Mouse (Mus musculus): ENCODE measurements around the gene Trp53bp2. TPM values are rescaled to one million over a fixed set of nuclear protein-coding genes. Genes with fewer than 3 reads are reported as not detected.
A peak's percentile ranks its signal among the peaks of the same experiment; 100 is the strongest.

Trp53bp2 gene
- total RNA-seq (2021) = 10 to 100 TPM; 27.1 to 30.3 TPM

DNA sequence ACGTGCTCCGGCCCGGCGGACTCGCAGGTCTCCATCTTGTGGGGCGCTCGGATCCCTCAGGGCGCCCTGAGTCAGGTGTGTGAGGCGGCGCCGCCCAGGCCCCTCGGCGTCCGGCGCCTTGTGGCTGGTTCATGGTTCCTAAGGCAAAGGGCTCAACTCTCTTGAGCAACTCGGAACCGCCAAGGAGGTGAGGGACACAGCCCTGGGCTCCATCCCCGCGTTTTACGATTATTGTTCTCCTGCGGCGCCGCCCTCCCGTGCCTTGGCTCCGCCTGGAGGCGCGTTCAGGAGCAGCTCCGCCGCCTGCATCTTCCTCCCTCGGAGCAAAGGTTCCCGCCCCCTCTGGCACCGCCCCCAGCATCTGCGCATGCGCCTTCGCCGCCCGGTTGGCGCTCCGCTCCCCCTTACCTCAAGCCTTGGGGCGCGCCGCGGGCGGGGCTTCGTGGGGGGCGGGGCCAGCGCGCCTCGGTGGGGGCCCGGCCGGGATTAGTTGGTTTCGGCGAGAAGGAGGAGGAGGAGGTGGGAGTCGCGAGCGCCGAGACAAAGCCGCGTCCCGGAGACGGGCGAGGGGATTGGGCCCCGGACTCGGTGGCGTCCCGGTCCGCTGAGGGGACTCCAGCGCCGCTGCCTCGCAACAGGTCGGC lies at the start of gene Trp53bp2:
Gene Trp53bp2, plus strand, starts transcription at position 489 of the 644 bp plus-strand sequence.
- DNase-seq = peak; percentile 99 to 100

DNA sequence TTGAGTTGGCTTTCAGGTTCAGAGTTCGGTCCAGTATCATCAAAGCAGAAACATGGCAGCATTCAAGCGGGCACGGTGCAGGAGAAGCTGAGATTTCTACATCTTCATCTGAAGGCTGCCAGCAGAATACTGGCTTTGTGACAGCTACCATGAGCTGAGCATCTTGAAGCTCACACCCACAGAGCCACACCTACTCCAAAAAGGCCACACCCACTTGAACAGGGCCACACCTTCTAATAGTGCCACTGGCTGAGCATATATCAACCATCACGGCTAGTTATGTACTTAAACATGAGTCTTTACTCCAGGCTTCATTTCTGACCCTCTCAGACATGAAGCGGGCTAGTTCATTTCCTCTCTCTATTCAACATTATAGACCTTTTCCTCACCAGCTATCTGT lies 46.3 kb upstream of the Trp53bp2 start:
- DNase-seq = no peak

DNA sequence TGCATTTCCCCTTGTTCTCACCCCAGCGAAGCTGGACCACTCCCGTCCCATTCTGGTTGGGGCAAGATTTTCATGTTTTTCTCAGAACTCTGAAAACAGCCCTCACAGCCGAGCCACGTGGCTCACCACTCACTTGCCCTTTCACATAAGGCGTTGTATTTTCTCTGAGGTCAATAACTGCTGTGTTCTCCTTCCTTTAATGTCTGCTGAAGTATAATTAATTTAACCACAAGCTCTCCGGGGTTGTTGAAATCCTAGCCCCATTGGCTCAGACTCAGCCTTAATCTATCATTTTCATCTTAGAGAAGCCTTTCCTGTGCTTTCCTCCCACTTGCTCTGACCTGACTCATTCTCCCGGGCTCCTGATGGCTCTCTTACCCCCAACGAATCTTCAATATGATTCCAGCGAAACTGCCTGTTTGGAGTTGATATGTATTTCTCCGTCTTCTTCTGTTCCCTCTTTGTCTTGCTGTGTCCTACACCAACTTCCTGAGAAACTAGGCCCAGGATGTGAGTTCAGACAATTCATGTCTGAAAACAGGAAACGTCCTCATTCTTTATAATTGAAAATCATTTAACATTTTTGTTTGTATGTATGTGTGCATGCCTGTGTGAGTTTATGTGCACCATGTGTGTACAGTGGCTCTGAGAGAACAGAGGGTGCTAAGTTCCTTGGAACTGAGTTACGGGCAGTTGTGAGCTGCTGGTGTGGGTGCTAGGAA lies 45.1 kb upstream of the Trp53bp2 start:
- DNase-seq = no peak

DNA sequence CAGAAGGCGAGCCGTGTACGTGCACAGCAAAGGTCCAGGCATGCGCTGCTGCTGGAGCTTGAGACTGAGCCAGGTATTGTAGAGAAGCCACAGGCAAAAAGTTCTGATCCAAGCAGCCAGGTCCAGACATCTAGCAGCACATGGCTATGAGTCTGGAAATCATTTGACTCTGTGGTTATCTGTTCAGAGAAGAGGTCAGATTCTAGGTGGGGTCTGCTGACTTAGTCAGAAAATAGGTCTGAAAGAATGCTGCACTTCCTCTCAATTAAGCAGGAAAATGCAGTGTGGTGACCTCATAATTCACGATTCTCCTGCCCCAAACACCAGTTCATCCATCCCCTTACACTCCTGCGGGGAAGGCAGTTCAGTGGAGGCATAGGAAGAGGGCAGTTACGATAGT lies 40.7 kb upstream of the Trp53bp2 start:
- no peak for DNase-seq

DNA sequence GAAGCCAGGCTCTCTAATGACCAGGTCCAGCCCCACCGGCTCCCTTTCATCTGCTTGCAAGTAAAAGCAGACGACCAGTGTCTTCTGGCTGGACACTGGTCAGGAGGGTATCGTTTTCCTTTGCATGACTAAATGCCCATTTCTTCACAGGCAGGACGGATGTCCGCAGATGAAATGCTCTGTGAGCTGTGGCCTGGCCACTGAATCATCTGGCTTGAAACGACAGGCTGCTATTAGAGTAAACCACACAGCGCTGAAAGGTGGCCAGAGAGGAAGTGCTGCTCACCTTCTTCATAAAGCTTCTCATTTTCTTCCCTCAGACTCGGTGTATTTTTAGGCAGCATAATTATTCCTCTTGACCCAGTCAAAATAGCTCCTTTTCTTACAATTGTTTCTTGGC lies 40.2 kb upstream of the Trp53bp2 start:
- no peak for DNase-seq

DNA sequence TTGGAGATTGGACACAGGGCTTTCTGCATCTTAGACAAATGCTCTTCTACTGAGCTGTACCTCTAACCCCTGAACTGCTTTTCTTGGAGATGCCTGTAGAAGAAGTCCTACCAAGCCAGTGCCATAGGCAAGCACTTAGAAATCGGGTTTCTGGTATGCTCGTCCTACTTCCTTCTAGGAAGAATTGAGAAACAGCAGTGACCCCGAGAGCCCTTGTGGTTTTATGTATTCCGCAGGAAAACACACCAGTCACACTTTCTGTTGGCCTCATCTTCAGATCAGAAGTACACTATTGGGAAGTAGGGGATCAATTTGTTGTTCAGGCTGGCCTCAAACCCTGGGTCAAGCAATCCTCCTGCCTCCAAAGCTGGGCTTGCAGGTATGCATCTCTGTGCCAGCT lies 39.5 kb upstream of the Trp53bp2 start:
- DNase-seq = no peak

DNA sequence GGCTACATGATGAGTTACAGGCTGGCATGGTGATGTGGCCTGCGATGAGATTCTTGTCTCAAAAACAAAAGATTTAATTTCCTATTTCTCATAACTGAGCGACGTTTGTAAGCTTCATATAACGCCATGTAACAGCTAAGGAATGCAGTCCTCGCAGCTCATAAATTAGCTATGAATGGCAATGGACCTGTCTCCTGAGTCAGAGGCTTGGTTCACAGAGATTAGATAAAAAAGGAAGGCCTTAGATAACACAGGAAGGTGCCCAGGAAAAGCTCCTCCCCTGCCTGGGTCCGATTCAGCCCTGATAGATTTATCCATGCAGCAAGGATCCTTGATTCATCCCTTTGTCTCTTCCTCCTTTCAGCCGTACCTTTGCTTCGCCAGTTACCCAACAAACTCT lies 37.1 kb upstream of the Trp53bp2 start:
- no peak for DNase-seq

DNA sequence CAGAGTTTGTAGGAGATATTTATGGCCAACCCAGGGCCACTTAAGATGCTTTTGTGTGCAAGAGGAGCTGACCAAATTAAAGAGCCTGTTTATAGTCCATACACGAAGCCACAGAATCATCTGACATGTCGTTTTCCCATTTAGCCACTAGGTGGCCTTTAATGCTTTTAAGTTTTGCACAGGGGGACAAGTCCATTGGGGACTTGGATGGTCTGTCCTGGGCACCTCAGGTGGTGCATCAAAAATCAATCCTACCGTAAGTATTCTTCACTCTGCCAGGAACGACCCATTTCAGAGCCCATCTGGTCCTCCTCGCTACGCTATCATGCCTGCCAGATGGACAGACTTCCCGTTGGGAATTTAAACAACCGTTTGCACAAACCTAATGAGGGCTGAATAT lies 32.8 kb upstream of the Trp53bp2 start:
- peak; percentile 7 to 10 for DNase-seq

DNA sequence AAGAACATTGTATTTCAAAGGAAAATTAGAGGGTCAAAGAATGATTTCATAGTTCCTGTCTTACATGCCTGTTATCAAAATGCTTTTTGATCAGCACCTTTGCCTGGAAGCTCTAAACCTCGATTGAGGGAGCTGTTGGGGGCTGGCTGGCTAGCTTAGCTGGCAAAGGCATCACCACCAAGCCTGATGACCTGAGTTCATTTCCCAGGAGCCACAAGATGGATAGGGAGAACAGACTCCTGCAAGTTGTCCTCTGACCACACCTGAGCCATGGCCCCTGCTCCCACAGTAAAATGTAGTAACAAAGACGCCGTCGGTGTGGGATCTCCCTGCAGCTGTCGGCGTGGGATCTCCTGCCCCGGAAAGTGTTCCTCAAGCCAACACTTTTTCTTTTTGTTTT lies 32.1 kb upstream of the Trp53bp2 start:
- DNase-seq = no peak

DNA sequence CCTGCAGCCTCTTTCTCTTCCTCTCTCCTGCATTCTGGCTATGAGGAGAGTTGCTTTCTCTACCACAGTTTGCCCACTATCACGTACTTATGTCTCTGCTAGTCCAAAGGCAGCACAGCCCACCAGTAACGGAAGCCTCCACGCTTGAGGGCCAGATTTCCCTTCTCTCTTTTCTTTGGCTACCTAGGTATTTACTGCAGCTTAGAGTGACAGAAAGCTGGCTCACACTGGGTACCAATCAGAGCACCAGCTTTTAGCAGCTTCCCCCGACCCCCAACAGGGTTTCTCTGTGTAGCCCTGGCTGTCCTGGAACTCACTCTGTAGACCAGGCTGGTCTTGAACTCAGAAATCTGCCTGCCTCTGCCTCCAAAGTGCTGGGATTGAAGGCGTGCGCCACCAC lies 31.5 kb upstream of the Trp53bp2 start:
- DNase-seq = no peak

DNA sequence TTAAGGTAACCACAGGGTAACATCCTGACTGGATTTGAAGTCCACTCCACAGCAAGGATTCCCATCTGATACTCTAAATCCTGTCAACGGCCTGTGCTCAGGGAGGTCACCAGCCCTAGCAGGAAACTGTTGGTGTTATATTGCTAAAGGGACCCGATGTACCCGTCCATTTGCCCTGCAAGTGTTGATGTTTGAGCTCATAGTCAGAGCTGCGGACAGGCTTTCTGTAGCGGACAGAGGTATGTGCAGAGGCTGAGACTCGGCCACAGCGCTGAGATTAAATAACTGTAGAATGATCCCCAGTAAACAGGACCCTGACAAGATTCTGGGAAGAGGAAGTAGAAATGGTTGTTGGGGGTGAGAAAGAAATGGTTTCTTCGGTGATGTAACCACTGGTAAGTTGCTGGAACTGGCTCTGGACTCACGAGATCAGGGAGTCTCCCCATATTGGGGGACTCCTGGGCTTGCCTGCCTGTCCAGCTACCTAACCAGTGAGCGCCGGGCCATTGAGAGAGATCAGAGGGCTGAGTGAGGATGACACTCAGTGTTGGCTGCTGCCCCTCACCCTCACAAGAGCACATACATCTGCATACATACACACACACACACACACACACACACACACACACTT lies 30.7 kb upstream of the Trp53bp2 start:
- DNase-seq = no peak

DNA sequence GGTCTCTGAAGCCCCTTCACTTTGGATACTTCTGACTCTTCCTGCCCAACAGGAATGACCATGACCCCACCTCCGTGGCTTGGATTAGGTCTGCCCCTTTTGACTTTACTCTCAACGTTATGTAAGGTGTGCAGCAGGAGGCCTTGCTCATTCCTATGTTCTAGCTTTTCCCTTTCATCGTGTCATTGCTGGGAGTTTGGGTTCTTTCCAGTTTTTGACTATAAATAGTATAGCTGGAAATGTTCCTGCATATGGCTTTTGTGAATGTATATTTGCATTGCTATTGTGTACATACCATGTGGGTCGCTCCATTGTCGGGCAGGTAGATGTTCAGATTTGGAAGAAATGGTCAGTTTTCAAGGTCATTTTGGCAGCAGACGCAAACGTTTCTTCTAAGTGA lies 30.1 kb upstream of the Trp53bp2 start:
- DNase-seq = no peak

DNA sequence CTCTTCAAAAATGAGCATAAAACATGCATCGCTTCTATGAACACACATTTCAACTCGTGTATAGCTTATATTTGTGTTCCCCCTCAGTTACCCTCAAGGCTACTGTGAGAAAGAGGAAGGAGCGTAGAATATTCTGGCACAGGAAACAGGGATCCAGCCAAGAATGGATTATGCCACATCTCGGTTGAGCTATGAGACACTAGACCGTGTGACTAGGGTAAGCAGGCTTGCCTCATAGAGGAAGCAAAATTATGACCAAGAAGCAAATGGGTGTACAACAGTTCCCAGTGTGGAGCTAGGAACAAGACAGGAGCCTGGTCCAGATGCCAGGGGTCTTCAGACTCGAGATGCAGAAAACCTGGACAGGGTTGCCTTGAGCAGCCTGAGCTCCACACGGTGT lies 28.3 kb upstream of the Trp53bp2 start:
- DNase-seq = no peak

DNA sequence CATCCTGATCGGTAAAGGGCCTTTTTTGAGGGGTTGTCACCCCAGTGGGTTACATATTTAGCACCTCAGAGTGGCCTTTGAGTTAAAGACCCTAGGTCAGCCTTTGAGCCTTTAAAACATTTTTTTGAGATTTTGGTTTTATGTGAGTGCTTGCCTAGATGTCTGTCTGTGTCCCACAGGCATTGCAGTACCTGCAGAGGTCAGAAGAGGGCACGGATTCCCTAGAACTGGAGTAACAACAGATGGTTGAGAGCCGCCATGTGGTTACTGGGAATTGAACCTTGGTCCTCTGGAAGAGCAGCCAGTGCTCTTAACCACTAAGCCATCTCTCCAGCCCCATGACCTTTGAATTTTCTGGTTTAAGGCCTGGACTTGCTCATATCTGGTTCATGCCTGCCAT lies 27.6 kb upstream of the Trp53bp2 start:
- no peak for DNase-seq

DNA sequence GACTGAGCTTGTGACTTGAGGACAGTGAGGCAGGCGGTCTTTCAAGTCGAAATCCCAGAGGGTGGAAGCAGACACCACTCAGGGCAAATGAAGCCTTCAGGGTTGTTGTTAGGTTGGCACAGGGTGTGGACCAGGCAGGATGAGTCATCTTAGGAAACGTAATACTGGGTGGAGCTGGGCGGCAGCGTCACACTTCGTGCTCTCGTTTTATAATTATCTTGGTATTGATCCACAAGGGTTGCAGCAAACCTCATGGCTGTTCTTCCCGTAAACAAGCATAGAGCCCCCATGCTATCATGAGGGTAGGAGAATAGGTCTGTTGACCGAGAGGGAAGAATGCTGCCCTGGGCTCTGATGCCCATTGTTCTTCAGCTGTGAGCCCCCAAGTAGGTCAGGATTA lies 25.9 kb upstream of the Trp53bp2 start:
- no peak for DNase-seq

DNA sequence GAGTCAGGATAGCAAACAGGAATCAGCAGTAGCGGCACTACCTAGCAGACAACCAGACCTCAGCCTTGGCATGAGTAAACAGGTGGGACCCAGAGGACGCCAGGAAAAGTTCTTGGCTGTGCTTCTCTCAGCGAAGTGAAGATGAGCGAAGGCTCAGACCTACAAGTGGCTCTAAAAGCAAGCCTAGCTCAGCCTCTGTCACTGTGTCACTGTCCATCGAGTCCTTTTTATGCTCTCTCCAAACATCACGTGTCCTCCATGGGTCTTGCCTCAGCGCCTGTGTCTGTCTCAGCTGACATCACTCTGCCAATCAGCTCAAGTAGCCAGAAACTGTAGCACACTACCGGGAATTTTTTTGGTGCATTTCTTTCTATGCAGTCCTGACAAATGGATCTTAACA lies 22.5 kb upstream of the Trp53bp2 start:
- no peak for DNase-seq

DNA sequence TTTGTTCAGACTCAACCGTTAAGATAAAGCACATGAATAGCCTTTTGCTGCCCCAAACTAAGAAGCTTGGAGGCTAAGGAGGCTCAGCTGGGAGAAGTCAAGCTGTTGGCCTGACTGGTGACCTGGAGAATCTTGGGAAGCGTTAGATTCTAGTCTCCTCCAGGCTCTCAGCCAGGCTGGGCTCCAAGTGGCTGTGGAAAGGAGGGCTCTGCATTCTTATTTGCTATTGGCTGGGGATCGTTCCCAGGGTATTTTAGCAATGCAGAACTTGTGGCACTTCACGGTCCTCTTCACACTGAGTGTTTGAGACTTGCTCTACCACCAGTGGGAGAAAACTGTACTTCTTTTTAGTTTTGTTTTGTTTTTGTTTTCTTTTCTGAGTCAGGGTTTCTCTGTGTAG lies 20.2 kb upstream of the Trp53bp2 start:
- DNase-seq = no peak

DNA sequence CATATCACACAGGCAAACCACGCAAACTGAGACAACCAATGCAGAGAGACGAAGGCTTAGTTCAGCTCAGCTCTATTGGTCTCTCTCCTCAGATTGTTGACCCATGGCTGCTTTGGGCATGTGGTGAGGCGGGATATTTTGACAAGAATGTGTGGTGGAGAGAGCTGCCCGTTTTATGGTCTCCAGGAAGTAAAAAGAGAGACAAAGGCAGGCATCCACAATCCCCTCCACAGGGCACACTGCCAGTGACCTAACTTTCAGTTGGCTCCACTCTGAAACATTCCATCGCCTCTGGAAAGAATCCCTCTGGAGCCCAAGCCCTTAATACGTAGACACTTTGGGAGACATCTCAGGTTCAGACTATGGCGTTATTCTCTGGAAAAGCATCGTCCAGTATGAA lies 10.8 kb upstream of the Trp53bp2 start:
- no peak for DNase-seq

DNA sequence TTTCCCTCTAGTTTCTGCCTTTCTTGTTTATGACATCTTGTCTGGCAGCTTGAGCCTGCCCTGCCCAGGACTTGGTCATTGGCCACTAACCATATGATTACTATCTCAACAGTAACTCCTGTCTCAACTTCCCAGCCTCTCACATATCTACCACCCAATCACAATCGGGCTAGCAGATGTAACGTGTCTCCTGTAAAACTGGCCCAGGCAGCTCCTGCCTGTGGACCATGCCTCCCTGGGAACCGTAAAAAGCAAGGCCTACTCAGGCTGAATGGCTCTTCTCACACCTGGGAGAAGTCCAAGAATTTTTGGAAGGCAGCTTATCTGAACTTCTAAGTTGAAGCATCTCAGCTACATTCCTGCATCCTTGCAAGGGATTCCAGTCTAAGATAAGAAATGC lies 10.2 kb upstream of the Trp53bp2 start:
- no peak for DNase-seq

DNA sequence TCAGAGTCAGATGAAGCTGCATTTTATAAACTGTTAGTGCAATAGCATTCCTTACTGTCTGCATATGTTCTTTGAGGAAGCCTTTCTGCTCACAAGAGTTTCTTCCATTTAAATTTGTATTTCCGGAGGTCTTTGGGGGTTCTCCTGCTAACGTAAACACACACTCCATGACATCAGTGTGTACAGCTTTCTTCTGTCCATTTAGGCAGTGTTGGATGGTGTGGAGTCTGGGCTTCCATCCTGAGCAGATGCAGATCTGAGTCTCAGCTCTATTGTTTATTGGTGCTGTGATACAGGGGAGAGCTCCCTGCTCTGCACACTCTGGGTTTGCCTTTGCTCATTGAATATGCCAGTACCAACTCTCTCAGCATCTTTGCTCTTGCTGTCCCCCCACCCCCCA lies 9.8 kb upstream of the Trp53bp2 start:
- DNase-seq = no peak

DNA sequence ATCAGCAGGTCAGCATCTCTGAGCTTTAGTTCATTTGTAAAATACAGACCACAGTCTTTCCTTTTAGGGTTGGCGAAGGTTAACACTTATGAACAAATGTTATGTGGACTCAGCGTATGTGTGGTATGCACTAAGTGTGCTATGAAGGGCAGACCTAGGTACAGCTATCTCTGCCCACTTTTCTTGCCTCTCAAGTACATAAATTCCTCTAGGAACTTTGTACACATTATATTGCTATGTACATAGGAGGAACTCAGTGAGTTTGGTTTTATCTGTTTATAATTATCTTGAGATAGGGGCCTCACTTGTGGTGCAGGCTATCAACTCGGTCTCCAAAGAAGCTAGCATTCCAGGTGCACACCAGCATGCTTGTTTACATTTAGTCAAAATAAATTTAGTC lies 9.1 kb upstream of the Trp53bp2 start:
- DNase-seq = no peak

DNA sequence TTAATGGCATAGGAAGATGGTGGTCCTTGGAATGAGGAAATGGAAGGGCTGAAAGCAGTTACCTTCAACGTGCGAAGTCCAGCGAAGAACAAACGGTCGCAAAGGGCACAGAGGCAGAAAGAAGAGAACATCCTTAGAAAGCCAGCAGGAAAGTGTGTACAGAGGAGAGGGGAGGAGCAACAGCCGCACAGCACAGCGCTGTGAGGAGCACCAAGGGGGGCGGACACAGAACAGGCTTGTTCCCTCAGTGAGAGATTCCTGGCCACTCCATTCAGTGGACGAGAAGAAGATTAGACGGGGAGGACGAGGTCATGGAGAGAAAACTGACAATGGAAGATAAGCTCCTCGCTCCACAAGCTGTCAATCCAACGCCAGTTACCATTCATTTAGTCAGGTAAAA lies 5.9 kb upstream of the Trp53bp2 start:
- no peak for DNase-seq

DNA sequence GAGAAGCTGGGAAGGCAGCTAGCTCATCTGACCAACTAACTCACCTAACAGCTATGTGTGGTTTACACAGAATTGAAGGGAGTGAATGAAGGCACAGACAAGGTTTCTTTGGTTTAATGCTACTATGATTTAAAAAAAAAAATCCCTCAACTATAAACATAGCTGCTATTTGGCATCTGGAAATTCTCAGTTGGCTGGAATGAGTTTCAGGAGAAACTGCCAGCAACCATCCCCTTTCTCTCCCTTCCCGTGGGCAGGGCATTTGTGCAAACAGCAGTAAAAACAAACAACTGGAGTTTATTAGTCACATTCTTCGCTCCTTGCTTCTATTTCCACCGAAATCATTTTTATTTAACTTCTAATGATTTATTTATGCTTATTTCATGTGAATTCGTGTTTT lies 2.4 kb upstream of the Trp53bp2 start:
- no peak for DNase-seq

DNA sequence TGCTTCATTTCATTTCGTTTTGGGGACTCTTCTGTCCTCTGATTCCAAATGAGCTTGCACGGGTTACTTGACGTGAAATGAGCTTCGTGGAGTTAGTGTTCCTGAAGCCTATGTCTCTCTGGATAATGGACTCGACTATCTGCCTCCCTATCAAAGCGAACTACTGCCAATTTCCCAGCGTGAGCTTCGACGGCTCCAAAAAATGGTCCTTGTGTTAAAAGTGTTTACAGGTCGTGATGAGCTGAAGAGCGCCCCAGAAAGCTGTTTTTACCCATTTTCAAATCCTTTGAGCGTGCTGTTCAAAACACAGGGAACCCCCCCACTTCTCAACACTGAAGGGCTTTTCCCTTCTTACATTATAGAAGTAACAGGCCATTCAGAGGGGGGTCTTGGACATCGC lies 729 bp upstream of the Trp53bp2 start:
- DNase-seq = no peak
